Mouse (Mus musculus) liver, embryonic 11.5 days (tissue): ENCODE results near the gene D630003M21Rik. TPM values are rescaled to one million over a fixed set of nuclear protein-coding genes. Genes with fewer than 3 reads are reported as not detected.

ENCODE experiments used
- ATAC-seq: fragments of 200-750 bp; cut with Nextera tagmentation; replicated peaks from 2 replicates; pipeline ENCODE4 v1.8.0; 2017; ENCODE audit warnings: moderate number of reproducible peaks, mild to moderate bottlenecking, moderate TSS enrichment, moderate library complexity; ENCODE audit not compliant: low FRiP score
- DNase-seq: peaks from one replicate; pipeline ENCODE4 v3.0.0-alpha.2; 2017; ENCODE audit warnings: low spot score
- H3K27ac ChIP-seq: fragments of 300-500 bp; sonication (generic); 2 replicates; pipeline ENCODE4 v1.5.1; 2014; ENCODE audit warnings: mild to moderate bottlenecking, low read depth, low read length, control low read depth
- H3K27me3 ChIP-seq: fragments of 300-500 bp; sonication (generic); replicated peaks from 2 replicates; pipeline ENCODE4 v1.6.1; 2014; ENCODE audit warnings: low read length, mixed read lengths; ENCODE audit not compliant: control insufficient read depth, insufficient read depth
- H3K36me3 ChIP-seq: fragments of 300-500 bp; sonication (generic); 2 replicates; pipeline ENCODE4 v1.6.1; 2014; ENCODE audit warnings: mild to moderate bottlenecking, low read length, moderate library complexity, mixed read lengths; ENCODE audit not compliant: control insufficient read depth, insufficient read depth
- H3K4me1 ChIP-seq: fragments of 300-500 bp; sonication (generic); replicated peaks from 2 replicates; pipeline ENCODE4 v1.6.1; 2014; ENCODE audit warnings: low read length, mixed read lengths; ENCODE audit not compliant: control insufficient read depth, insufficient read depth
- H3K4me2 ChIP-seq: fragments of 300-500 bp; sonication (generic); 2 replicates; pipeline ENCODE4 v1.6.1; 2014; ENCODE audit warnings: mild to moderate bottlenecking, control low read depth, moderate library complexity
- H3K4me3 ChIP-seq: fragments of 300-500 bp; sonication (generic); 2 replicates; pipeline ENCODE4 v1.5.1; 2014; ENCODE audit warnings: low read depth, low read length, control low read depth
- H3K9ac ChIP-seq: fragments of 300-500 bp; sonication (generic); 2 replicates; pipeline ENCODE4 v1.6.1; 2014; ENCODE audit warnings: low read depth, low read length, control low read depth
- H3K9me3 ChIP-seq: fragments of 300-500 bp; sonication (generic); 2 replicates; pipeline ENCODE4 v1.6.1; 2016; ENCODE audit warnings: low read length, inconsistent platforms, mixed read lengths; ENCODE audit not compliant: control insufficient read depth
- WGBS: fragments of 180-500 bp; shearing (Covaris S2); extraction: QIAGEN DNeasy Blood & Tissue Kit; methylation state at CpG from one replicate; pipeline ENCODE4 v1.1.7; 2014; 5-methylcytosine and 5-hydroxymethylcytosine counted together
- polyA plus RNA-seq: library from polyadenylated mRNA; unstranded; fragments of >200 nt; fragmentation: Nextera tagmentation; extraction: Ambion mirVana; gene quantifications from 2 replicates; pipeline ENCODE4 v1.2.1, GENCODE M21; 2014

The D630003M21Rik gene
- polyA plus RNA-seq, 1 experiment from 2014 or later, result 0.81 TPM

DNA sequence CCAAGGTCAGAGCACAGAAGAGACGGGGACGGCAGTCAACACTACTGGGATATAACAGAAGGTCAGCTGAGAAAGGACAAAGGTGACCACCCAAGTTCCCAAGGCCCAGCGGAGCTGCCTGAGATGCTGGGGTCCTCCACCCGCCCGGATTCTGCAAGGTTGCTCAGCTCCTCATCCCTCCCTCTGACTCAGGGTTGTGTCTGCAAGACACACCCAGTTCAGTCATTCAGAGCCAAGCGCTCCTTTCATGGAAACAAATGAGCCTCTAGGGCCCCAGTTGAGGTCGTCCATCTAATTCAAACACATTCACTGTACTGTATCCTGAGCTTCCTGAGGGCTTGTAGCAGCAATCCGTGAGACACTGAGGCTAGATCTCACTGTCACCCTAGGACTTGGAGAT is 74.4 kb downstream of the D630003M21Rik start:
- Histone ChIP-seq H3K4me1 (peaks cover 28% of the 10 kb centered on the region), H3K27me3 (no peaks in the 10 kb centered on the region), H3K27ac (peak overlapping the region; percentile 74), H3K9me3 (no peaks in the 10 kb centered on the region), H3K9ac (no peak overlapping the region), H3K4me3 (no peak overlapping the region), H3K36me3 (no peaks in the 10 kb centered on the region), H3K4me2 (peak overlapping the region; percentile 75)
- DNase-seq (no peak), ATAC-seq (no peak)
- 66% methylated on average over 8 of the region's 8 CpGs for WGBS

DNA sequence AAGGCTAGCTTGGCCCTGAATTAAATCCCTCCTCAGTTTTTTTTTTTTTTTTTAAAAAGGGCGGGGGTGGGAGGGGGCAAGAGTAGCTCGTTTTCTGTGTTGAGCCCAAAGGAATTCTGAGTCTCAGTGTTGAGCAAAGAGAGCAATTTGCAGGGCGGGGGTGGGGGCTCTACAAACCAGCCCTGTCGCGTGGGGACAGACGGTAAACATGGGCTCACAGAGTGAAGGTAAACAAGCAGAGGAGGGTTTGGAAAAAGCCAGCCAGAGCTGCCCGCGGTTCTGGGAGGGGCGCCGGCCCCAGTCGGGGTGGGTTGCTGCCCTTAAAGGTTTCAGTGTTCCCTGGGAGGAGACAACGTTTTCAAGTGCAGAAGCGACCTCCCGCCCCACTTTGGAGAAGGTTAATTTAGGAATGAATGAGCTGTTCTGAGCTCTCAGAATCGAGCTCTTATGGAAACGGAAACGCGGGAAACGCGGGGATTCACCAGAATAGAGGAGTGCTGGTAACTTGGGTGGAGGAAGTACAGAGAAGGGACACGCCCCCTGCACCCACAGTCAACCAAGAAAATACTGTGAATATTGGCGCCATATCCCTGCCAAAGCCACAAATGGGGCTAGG is 75.2 kb downstream of the D630003M21Rik start:
- Histone ChIP-seq H3K27ac (peak overlapping the region; percentile 74), H3K4me1 (peaks cover 26% of the 10 kb centered on the region), H3K4me3 (peak overlapping the region; percentile 48), H3K36me3 (no peaks in the 10 kb centered on the region), H3K9ac (peak overlapping the region; percentile 45), H3K9me3 (no peaks in the 10 kb centered on the region), H3K27me3 (no peaks in the 10 kb centered on the region), H3K4me2 (peak overlapping the region; percentile 75)
- peak; percentile 72 for DNase-seq
- WGBS, result 1% methylated on average over 22 of the region's 22 CpGs
- ATAC-seq, result peak; percentile 62

DNA sequence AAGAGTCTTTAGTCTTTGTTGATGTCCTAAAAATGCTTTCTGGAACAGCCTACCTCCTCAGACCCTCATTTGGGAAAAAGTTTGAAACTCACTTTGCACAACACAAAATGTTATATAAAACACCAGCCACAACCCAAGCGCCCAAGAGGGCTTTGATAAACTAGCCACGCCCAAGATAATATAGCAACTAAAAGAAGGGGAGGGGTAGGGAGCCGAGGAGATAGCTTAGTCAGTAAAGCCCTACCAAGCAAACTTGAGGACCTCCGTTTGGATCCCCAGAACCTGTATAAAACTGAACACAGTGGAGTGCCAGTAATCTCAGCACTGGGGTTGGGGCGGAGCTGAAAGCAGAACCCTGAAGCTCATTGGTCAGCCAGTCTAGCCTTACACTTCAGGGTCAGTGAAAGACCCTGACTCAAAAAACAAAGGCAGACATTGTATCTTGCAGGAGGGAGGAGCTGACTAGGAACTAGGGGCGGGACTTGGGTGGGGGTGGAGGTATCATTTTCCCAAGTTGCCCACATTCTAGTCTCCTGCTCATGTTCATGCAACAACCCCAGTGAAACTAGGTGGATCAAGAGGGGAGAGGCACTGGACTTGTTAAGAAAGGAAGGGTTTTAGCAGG is 76.2 kb downstream of the D630003M21Rik start:
- peaks cover 32% of the 10 kb centered on the region for H3K4me1 ChIP-seq
- peak overlapping the region; percentile 75 for H3K4me2 ChIP-seq
- no peaks in the 10 kb centered on the region for H3K9me3 ChIP-seq
- H3K27ac ChIP-seq, result peak overlapping the region; percentile 58
- ATAC-seq (peak; percentile 60), DNase-seq (no peak)
- WGBS, result 32% methylated on average over 6 of the region's 6 CpGs
- no peaks in the 10 kb centered on the region for H3K27me3 ChIP-seq
- peak overlapping the region; percentile 45 for H3K9ac ChIP-seq
- H3K36me3 ChIP-seq, result no peaks in the 10 kb centered on the region
- H3K4me3 ChIP-seq, result peak overlapping the region; percentile 20; the same call in 1 of the 2 replicates

DNA sequence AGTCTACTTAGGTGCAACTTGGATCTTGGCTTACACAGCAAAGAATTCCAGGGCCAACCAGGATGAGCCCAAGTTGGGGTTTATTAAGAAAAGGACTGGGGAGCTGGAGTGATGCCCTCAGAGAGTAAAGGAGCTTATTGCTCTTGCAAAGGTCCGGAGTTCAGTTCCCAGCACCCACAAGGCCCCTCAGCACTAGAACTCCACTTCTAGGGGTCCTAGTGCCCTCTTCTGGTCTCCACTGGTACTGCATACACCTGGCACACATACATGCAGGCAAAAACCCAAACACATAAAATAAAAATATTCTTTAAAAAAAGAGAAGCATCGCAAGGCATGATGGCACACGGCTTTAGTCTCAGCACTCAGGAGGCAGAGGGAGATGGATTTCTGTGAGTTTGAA is 77.9 kb downstream of the D630003M21Rik start:
- Histone ChIP-seq H3K27me3 (no peaks in the 10 kb centered on the region), H3K36me3 (no peaks in the 10 kb centered on the region), H3K4me1 (peaks cover 32% of the 10 kb centered on the region), H3K9me3 (no peaks in the 10 kb centered on the region), H3K9ac (no peak overlapping the region), H3K27ac (no peak overlapping the region), H3K4me3 (no peak overlapping the region), H3K4me2 (no peak overlapping the region)
- WGBS, result 89% methylated on average over 3 of the region's 3 CpGs
- no peak for DNase-seq
- no peak for ATAC-seq

DNA sequence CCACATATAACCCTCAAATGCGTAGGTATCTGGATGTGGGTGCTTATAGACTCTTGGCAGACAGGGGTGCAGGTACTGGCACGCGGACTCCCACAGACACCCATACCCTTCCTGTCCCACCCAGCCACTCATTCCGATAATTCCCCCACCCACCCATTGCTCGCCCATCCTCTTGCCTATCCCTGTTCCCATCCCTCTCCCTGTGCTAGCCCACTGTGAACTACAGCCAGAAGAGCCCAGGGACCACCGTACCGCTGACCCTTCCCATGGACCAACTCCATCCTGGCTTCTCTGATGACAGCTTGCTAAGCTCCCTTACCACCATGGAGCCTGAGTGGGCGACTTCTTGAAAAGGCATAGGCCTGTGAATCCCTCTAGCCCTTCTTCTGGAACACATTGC is 82.1 kb downstream of the D630003M21Rik start:
- Histone ChIP-seq H3K27ac (no peak overlapping the region), H3K36me3 (no peaks in the 10 kb centered on the region), H3K4me3 (no peak overlapping the region), H3K9ac (no peak overlapping the region), H3K4me1 (peaks cover 49% of the 10 kb centered on the region), H3K27me3 (0 out of 2 replicates have a peak, but pooled peaks cover 7% of the 10 kb centered on the region), H3K9me3 (no peaks in the 10 kb centered on the region), H3K4me2 (no peak overlapping the region)
- DNase-seq (no peak), ATAC-seq (no peak)
- WGBS, result 85% methylated on average over 8 of the region's 8 CpGs

DNA sequence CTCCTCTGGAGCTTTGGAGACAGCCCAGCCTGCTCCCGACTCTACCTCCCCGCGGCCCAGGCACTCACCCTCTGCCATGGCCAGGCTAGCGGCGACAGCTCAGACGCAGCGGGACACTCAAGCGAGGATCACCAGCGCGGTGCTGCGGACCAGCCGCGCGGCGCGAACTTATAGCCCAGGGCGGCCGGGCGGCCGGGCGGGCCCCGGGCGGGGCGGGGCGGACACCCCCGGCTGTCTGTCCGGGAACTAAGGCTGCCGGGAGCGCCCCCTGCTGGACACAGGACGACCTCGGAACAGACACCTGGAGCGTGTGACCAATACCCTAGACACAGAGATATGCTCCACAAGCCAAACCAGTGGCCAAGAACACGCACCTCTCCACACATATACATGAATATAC is 82.8 kb downstream of the D630003M21Rik start, which contains the start of gene Tgm2:
Tgm2 (minus strand) TSS at position 214 of the 400 bp plus-strand sequence.
- peak within 1 kb of the TSS; percentile 83 for H3K27ac ChIP-seq
- peak within 1 kb of the TSS; percentile 84 for H3K4me2 ChIP-seq
- WGBS, result 2% methylated on average over 29 of the region's 33 CpGs
- peak within 1 kb of the TSS; percentile 70 for H3K4me3 ChIP-seq
- peak within 1 kb of the TSS; percentile 85 for H3K9ac ChIP-seq
- 0 out of 2 replicates have a peak, but pooled peaks cover 7% of the 10 kb centered on the region for H3K27me3 ChIP-seq
- no peaks in the 10 kb centered on the region for H3K9me3 ChIP-seq
- H3K36me3 ChIP-seq, result no peaks in the 10 kb centered on the region
- peaks cover 56% of the 10 kb centered on the region for H3K4me1 ChIP-seq
- peak; percentile 59 for ATAC-seq
- DNase-seq, result peak; percentile 88

DNA sequence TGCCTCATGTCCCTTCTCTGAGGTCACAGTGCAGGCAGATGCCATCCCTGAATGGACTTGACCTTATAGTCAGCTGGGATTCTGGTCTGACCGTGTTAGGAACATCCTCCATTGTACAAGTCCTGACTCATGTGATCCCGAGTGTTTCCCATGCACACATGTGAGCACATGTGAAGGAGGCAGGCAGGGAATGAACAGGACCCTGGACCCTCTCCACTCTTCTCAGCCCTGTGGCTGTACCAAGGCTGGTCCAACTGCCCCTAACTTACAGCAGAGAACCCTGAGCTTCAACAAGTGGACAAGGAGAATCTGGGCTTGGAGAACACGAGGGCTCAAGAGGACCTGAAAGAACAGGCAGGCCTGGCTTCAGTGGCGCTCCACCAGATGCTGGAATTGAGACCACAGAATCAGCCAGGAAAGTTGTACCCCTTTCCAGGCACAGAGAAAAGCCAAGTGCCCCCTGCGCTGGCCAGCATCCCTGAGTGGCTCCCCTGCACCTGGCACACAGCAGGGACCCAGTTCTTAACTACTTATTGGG is 83.4 kb downstream of the D630003M21Rik start:
- 59% methylated on average over 5 of the region's 5 CpGs for WGBS
- Histone ChIP-seq H3K4me1 (peaks cover 62% of the 10 kb centered on the region), H3K9ac (peak overlapping the region; percentile 85), H3K9me3 (no peaks in the 10 kb centered on the region), H3K27ac (peak overlapping the region; percentile 83), H3K27me3 (0 out of 2 replicates have a peak, but pooled peaks cover 7% of the 10 kb centered on the region), H3K36me3 (no peaks in the 10 kb centered on the region), H3K4me3 (peak overlapping the region; percentile 70), H3K4me2 (peak overlapping the region; percentile 84)
- ATAC-seq (no peak), DNase-seq (no peak)

DNA sequence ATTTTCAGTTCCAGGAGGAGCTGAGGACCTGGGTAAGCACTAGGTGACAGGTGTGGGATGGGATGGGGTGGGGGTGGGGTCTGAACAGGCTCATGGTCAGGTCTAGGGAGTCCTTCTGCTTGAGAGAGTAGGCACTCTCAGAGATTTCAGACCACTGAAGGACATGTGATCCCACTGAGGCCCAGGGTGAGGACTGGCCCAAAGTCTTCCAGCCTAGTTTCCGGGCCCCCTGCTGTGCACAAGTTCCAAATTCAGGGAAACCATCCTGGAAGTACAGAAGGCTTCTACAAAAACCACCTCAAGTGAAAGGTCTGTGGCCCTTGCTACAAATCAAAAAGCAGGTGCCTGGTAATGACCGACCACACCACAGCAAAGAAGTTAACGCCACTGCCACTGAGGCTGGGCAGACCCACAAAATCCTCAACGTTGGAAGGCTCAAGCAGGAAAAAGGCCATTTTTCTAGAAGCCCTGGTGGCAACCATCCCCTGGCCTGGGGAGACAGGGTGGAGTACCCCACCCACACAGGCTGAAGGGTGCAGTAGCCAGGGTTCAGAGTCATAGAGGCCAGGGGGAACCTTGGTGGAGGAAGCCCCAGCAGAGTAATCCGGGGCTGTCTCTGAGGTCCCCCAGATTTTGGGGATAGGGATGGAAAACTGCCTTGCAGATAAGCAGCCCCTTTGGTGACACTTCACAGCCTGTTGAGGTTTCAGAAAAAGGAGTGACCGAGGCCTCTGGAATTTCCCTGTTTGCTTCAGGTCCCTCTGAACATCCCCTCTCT is 84.1 kb downstream of the D630003M21Rik start:
- Histone ChIP-seq H3K36me3 (peaks cover 3% of the 10 kb centered on the region; the same call in 1 of the 2 replicates), H3K27me3 (0 out of 2 replicates have a peak, but pooled peaks cover 7% of the 10 kb centered on the region), H3K9ac (peak overlapping the region; percentile 85), H3K27ac (peak overlapping the region; percentile 83; the same call in 1 of the 2 replicates), H3K9me3 (no peaks in the 10 kb centered on the region), H3K4me3 (peak overlapping the region; percentile 70), H3K4me1 (peaks cover 69% of the 10 kb centered on the region), H3K4me2 (peak overlapping the region; percentile 84)
- ATAC-seq (no peak), DNase-seq (no peak)
- 79% methylated on average over 6 of the region's 6 CpGs for WGBS
